Mouse (Mus musculus) 416B (cell line): ENCODE data around the gene Smim12.

Source experiments
- DNase-seq: peaks from one replicate; pipeline ENCODE4 v3.0.0; 2011; ENCODE audit warnings: low read depth

Smim12 gene

DNA sequence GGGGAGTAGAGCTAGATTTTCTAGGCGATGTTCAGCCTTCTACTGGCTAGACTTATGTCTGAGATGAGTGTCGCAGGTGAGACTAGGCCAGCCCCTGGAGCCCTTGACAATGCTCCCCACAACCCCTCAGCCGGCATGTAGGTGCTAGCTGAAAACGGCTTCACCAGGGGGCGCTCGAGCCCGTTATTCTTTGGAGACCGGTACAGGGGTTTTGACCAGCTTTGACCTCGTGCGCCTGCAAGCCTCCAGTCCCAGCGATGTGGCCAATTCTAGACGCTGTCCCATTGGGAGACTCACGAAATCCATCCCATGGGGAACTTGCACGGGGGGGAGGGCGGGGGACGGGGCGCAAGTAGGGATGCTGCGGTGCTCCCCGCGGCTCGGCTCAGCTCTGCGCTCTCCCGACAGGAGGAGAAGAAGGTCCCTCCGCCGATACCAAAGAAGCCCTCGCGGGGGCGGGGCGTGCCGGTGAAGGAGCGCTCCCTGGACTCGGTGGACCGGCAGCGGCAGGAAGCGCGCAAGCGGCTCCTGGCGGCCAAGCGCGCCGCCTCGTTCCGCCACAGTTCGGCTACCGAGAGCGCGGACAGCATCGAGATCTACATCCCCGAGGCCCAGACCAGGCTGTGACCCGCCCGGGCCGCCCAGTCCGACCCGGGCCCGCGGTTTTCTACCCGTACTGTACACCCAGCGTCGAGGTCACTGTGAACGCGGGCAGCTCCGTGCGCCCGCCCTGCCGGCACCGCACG, 7.7 kb upstream of the Smim12 start:
- DNase-seq: peak; percentile 58

DNA sequence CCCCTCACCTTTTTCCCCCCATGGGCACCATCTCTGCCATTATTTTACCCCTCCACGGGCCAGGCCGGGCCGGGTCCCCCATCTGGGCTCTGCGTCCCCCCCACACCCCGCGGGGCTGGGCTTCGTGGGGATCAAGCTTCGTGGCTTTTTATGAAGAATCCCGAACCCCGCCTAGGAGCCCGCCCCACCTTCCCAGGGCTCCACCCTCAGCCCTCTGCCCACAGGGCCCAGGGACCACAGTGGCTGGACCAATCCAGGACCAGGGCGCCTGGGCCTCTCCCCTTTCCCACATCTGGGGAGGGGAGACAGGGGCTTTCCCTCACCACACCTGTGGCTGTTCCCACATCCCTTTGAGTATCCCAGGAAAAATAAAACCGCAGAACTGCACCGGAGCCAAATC, 7.0 kb upstream of the Smim12 start:
- DNase-seq: no peak

DNA sequence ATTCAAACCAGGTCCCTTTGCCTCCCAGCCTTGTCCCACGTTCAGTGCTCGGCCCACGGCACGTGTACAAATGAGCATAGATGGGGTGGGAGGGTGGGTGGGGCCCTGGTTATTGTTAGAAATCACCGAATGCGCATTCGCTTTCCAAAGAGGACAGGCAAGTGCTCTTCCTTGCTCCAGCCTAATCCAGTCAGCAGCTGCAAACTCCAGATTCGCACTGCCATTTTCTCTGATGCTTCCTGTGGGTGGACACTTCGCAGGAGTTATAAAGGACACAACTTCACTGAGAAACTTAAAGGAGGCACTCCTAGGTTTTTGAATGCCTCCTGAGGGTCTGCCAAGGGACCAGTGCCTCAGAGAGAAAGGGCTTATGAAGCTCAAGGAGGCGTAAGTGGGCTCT, 6.3 kb upstream of the Smim12 start:
- no peak for DNase-seq

DNA sequence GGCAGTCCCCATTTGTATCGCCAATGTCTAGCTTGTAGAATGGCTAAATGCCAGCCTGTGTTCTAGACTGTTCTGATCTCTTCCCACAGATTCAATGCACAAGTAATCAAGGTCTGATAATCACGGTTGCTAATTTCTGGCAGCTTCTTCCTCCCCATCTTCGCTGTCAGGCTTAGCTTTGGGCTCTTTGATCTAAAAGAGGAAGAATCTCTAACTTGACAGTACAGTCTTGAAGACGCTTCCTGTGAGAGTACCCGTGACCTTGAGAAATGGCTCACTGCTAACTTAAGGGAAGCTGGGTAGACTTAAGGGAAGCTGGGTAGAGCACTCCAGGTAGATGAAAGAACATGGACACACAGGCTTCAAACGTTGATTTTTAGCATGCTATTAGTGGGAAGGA, 888 bp upstream of the Smim12 start:
- DNase-seq: peak; percentile 83

DNA sequence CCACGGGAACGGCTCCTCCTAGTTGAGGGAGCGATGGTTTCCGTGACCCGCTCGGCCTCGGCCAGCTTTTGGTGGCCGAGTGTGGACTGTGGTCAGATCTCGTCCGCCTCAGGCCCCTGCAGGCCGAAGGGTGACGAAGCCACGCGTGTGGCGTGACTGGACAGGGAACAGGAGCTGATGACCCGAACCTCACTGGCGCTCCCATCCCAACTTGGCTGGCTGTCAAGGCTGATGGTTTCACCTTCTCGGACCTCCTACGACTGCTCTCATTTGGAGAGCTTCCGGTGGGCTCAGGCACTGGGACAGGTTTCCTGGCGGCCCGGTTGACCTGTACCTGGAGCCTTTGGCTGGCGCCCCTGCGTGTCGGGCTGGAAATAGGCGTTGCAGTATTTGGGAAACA, 369 bp downstream of the Smim12 start:
- no peak for DNase-seq

GRCm38 (mm10) chr4:127249701-127250349, 6.2 kb downstream of the Smim12 start:
- peak; percentile 91 for DNase-seq

DNA sequence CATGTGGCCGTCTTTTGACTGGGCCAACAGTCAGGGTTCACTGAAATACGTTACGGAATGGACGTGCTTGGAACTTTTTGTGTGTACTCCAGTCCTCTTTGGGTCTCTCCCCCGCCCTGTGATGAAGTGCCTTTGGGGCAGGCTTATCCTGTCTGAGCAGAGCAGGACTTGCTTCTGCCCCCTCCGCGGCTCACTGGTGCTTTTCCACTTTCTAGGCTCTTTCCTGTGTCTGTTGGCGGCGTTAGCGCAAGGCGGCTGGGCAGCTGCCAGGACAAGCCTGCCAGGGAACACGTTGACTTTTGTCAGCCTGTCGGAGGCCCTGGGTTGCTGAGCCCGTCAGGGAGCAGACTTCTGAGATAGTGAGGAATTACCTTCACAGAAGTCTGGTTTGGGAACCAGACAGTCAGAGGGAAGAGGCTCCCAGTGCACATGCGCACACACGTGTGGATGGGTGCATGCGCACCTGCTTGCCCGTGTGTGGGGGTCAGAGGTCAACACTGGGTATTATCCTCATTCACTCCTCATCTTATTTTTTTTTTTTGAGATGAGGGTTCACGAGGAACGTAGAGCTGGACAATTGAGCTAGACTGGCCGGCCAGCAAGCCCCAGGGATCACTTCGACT, 8.5 kb downstream of the Smim12 start:
- peak; percentile 5 for DNase-seq

DNA sequence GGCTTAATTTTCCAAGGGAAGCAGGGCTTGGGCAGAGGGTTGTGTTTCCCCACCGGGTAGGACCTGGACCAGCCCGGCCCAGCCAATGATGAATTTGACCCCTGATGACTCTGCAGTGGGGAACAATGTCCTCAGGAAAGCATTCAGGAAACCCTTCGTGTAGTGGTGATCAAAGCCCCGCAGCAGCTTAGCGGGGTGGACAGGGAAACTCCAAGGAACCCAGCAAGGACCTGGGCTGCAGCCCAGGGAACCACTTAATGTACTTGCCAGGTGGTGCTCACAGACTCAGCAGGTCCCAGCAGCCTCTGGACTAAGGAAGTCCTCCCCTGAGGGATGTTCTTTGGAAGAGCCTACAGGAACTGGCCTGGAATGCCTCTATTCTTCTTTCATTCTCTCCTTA, 13.2 kb downstream of the Smim12 start:
- DNase-seq: no peak

- no peak for DNase-seq
These were observed 14.8 kb downstream of the Smim12 start for GRCm38 (mm10) chr4:127258186-127258897.

DNA sequence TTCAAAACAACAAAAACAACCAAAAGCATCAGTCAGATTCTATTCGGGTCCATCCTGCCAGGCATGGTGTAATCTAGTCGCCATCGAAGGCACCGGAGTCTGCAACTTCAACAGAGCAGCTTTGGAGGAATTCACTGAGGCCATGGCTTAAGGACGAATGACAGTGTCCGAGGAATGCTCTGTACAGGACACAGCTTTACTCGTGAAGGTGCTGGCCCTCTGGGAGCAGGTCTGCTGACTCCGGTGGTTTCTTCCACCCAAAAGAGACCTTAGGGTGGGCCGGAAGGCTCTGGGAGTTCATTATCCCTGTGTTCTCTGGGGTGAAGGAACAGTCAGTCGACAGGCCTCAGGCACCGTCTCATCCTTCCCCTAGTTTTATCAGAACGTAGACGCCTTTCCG, 18.0 kb downstream of the Smim12 start:
- no peak for DNase-seq

GRCm38 (mm10) chr4:127263438-127264182, 20.0 kb downstream of the Smim12 start:
- DNase-seq: peak; percentile 28

DNA sequence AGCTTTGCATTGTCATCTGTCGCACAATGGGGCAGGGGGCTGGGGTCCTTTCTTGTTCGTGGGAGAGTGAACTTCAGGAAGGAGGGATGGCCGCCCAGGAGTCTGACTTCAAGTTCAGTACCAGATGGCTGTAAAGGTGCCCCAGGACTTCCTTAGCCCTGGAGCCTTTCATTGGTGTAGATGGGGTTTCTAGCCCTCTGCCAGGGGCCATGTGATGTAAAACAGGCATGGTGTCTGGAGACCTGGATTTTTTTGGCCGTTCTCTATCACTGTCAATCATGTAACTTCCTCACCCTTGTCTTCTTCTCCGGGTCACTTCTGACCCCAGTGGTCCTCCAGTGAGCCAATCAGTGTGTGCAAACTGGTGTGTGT, 20.6 kb downstream of the Smim12 start:
- no peak for DNase-seq

DNA sequence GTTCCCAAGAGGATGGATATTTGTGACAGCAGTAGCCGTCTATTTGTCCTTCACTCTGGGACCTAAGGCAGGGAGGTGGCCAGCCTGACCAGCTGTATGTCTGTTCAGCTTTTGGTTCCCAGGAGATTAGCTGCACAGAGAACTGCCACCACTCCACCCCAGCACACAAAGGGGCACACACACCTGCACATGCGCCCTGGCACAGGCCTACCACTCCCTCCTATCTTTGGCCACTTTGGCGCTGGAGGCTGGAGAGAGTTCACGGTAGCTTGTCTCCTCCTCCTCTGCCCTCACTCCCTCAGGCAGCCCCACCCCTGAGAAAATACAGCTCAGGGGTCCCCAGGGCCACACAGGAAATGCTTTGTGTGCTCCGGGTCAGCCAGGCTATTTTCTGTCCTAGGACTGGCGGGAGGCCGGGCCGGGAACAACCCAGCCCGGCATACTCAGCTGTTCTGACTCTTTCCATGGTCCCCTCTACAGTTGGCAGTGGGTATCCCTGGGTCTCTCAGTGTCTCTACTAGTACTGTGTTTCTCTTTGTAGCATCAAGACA, 34.9 kb downstream of the Smim12 start:
- no peak for DNase-seq

DNA sequence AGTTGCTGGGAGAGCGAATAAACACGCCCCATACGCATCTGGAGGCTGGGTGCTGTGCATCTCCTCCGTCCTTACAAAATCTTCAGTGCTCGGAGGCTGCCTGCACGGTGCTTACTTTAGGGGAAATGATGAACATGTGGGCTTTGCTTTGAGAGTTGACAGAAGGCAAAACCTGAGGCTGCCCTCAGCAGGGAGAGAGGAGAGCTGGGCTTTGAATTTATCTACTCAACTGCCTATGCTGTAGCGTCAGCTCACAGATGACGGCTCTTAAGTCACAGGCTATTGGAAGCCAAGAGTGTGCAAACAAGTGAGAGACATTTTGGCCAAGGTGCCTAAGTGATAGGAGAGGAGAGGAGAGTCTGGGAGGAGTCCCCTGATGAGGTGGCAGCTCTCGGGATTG, 35.7 kb downstream of the Smim12 start:
- DNase-seq: no peak

GRCm38 (mm10) chr4:127286907-127287306, 43.3 kb downstream of the Smim12 start:
- DNase-seq: peak; percentile 4

GRCm38 (mm10) chr4:127289039-127289548, 45.5 kb downstream of the Smim12 start:
- DNase-seq: no peak

GRCm38 (mm10) chr4:127292631-127293030, 49.0 kb downstream of the Smim12 start:
- DNase-seq: no peak
